Mouse (Mus musculus) liver, adult 2 months (tissue): ENCODE results near the gene Stk10. TPM values are rescaled to one million over a fixed set of nuclear protein-coding genes. Genes with fewer than 3 reads are reported as not detected.
A peak's percentile ranks its signal among the peaks of the same experiment; 100 is the strongest.

Experiments
- DNase-seq: peaks from one replicate; pipeline ENCODE4 v3.0.0-alpha.2; 2011; ENCODE audit warnings: low read depth, low spot score; ENCODE audit errors: extremely low read depth
- H3K27ac ChIP-seq: fragments of 200-500 bp; replicated peaks from 2 replicates; pipeline ENCODE4 v1.5.1; 2012; ENCODE audit warnings: low read depth, mild to moderate bottlenecking, control low read depth, inconsistent platforms, low read length; ENCODE audit not compliant: insufficient read depth
- H3K27me3 ChIP-seq: fragments of 200-500 bp; 2 replicates; pipeline ENCODE4 v1.6.1; 2012; ENCODE audit warnings: mild to moderate bottlenecking, moderate library complexity, low read length, inconsistent platforms; ENCODE audit not compliant: control insufficient read depth, insufficient read depth
- H3K36me3 ChIP-seq: fragments of 200-500 bp; 2 replicates; pipeline ENCODE4 v1.6.1; 2012; ENCODE audit warnings: low read length, inconsistent platforms; ENCODE audit not compliant: control insufficient read depth, insufficient read depth
- H3K4me1 ChIP-seq: fragments of 200-500 bp; 2 replicates; pipeline ENCODE4 v1.6.1; 2011; ENCODE audit warnings: low read length; ENCODE audit not compliant: control insufficient read depth, insufficient read depth
- H3K4me3 ChIP-seq: fragments of 200-500 bp; 2 replicates; pipeline ENCODE4 v1.5.1; 2011; ENCODE audit warnings: low read depth, mild to moderate bottlenecking, control low read depth, low read length, moderate library complexity; ENCODE audit not compliant: insufficient read depth
- H3K79me2 ChIP-seq: fragments of 200-500 bp; 2 replicates; pipeline ENCODE4 v1.6.1; 2012; ENCODE audit warnings: inconsistent platforms, mild to moderate bottlenecking, low read length, moderate library complexity; ENCODE audit not compliant: control insufficient read depth, insufficient read depth
- H3K9ac ChIP-seq: fragments of 200-500 bp; 2 replicates; pipeline ENCODE4 v1.6.1; 2012; ENCODE audit warnings: low read depth, mild to moderate bottlenecking, control low read depth, inconsistent platforms, low read length
- CTCF ChIP-seq: fragments of 200-500 bp; IDR thresholded peaks from 2 replicates; pipeline ENCODE4 v1.5.1; 2011; ENCODE audit warnings: low read depth, low read length, control low read depth
- POLR2A ChIP-seq: fragments of 200-500 bp; IDR thresholded peaks from 2 replicates; pipeline ENCODE4 v1.6.1; 2011; ENCODE audit warnings: low read length, control low read depth; ENCODE audit not compliant: insufficient read depth; ENCODE audit errors: extremely low read depth
- WGBS: fragments of 180-500 bp; shearing (Covaris S2); methylation state at CpG from one replicate; pipeline ENCODE4 v1.1.7; 2018; 5-methylcytosine and 5-hydroxymethylcytosine counted together
- polyA plus RNA-seq: library from polyadenylated mRNA; depleted of rRNA; stranded (reverse); fragments of >200 nt; gene quantifications from 2 replicates; pipeline ENCODE4 v1.2.3, GENCODE M21; 2012
- total RNA-seq: library from RNA; depleted of rRNA; stranded (reverse); fragments of >200 nt; gene quantifications from 2 replicates; pipeline ENCODE4 v1.2.3, GENCODE M21; 2014

Stk10 gene
- total and polyA plus RNA-seq, 2 experiments, result 2.0 to 2.4 TPM

DNA sequence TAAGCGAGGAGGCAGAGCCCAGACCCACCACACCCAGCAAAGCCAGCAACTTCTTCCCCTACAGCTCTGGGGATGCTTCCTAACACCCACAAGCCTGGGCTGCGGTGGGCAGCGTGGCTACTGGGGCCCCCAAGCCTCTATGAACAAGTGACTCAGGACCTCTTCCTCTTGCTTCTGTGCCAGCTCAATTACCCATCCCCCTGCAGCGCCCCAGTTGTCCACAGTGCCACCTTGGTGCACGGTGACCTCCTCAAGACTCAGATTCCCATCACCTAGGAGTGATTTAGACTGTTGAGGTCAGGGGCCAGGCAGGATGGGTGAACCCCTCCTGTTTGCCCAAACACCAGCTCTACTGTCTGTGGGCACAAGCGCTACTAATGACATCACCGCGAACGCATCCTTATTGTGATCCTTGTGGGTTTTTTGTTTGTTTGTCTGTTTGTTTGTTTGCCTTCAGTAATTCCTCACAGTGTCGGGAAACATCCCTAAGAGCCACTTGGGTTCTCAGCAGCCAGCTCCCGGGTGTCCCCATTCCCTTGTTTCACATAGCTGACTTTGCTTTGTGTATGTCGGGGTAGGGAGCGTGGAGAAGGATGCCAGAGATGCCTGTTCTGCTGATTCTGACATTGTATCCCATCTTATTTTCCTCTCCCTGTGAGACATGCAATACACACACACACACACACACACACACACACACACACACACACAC is 89.5 kb downstream of the Stk10 start:
- H3K9ac ChIP-seq, result no peak overlapping the region
- no peak overlapping the region for H3K4me3 ChIP-seq
- 94% methylated on average over 13 of the region's 13 CpGs for WGBS
- H3K36me3 ChIP-seq, result no peaks in the 10 kb centered on the region
- DNase-seq, result no peak
- TF ChIP-seq POLR2A (no peak), CTCF (no peak)
- no peak overlapping the region for H3K27ac ChIP-seq
- no peaks in the 10 kb centered on the region for H3K27me3 ChIP-seq
- peaks cover 4% of the 10 kb centered on the region; the same call in 1 of the 2 replicates for H3K4me1 ChIP-seq
- H3K79me2 ChIP-seq, result no peaks in the 10 kb centered on the region

- Histone ChIP-seq H3K36me3 (no peaks in the 10 kb centered on the region), H3K27ac (no peak overlapping the region), H3K9ac (no peak overlapping the region), H3K79me2 (no peaks in the 10 kb centered on the region), H3K4me3 (no peak overlapping the region), H3K27me3 (no peaks in the 10 kb centered on the region), H3K4me1 (peaks cover 4% of the 10 kb centered on the region; the same call in 1 of the 2 replicates)
- DNase-seq, result no peak
- TF ChIP-seq POLR2A (no peak), CTCF (no peak)
- WGBS, result 89% methylated on average over 5 of the region's 5 CpGs
Observed at GRCm38 (mm10) chr11:32623236-32623635, 90.1 kb downstream of the Stk10 start.

DNA sequence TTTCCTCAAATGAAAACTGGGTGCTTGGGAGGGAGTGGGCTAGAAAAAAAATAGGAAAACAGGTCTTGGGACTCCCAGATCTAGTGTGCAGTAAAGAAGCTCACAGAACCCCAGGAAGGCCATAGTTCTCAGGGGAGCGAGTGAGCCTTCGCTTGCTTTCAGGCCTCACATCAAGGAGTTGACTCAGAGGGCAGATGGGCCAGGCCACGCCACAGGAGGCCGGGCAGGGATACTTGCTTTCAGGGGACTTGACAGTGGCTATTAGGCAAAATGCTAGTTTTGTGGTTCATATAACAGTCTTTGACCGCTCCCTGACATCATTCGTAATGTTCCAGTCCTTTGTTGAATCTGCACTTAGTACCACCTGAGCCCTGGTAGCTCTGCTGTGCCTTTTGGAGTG is 90.8 kb downstream of the Stk10 start:
- H3K27ac ChIP-seq, result no peak overlapping the region
- no peak overlapping the region for H3K9ac ChIP-seq
- H3K27me3 ChIP-seq, result no peaks in the 10 kb centered on the region
- H3K36me3 ChIP-seq, result no peaks in the 10 kb centered on the region
- H3K4me1 ChIP-seq, result peaks cover 3% of the 10 kb centered on the region; the same call in 1 of the 2 replicates
- no peaks in the 10 kb centered on the region for H3K79me2 ChIP-seq
- no peak for TF ChIP-seq CTCF
- no peak for TF ChIP-seq POLR2A
- DNase-seq, result no peak
- 95% methylated on average over 6 of the region's 6 CpGs for WGBS
- H3K4me3 ChIP-seq, result no peak overlapping the region

GRCm38 (mm10) chr11:32625677-32626076 is 92.6 kb downstream of the Stk10 start:
- Histone ChIP-seq H3K36me3 (no peaks in the 10 kb centered on the region), H3K4me3 (no peak overlapping the region), H3K27ac (no peak overlapping the region), H3K4me1 (no peaks in the 10 kb centered on the region), H3K27me3 (no peaks in the 10 kb centered on the region), H3K79me2 (no peaks in the 10 kb centered on the region), H3K9ac (no peak overlapping the region)
- DNase-seq, result peak; percentile 54
- TF ChIP-seq POLR2A (no peak), CTCF (peak; percentile 99)
- WGBS, result 38% methylated on average over 1 of the region's 1 CpGs

- Histone ChIP-seq H3K4me3 (no peak overlapping the region), H3K36me3 (no peaks in the 10 kb centered on the region), H3K27me3 (no peaks in the 10 kb centered on the region), H3K79me2 (no peaks in the 10 kb centered on the region), H3K27ac (no peak overlapping the region), H3K9ac (no peak overlapping the region), H3K4me1 (no peaks in the 10 kb centered on the region)
- WGBS, result 79% methylated on average over 6 of the region's 6 CpGs
- TF ChIP-seq CTCF, result no peak
- no peak for TF ChIP-seq POLR2A
- no peak for DNase-seq
Observed at GRCm38 (mm10) chr11:32626079-32626478, 93.0 kb downstream of the Stk10 start.

GRCm38 (mm10) chr11:32627900-32628299 is 94.8 kb downstream of the Stk10 start:
- no peaks in the 10 kb centered on the region for H3K4me1 ChIP-seq
- H3K27ac ChIP-seq, result no peak overlapping the region
- H3K4me3 ChIP-seq, result no peak overlapping the region
- H3K27me3 ChIP-seq, result no peaks in the 10 kb centered on the region
- no peaks in the 10 kb centered on the region for H3K36me3 ChIP-seq
- no peak for TF ChIP-seq POLR2A
- TF ChIP-seq CTCF, result no peak
- no peak overlapping the region for H3K9ac ChIP-seq
- DNase-seq, result no peak
- H3K79me2 ChIP-seq, result no peaks in the 10 kb centered on the region
- WGBS, result 84% methylated on average over 6 of the region's 6 CpGs
